Mouse (Mus musculus): ENCODE data around the gene Mrtfa. TPM values are rescaled to one million over a fixed set of nuclear protein-coding genes. Genes with fewer than 3 reads are reported as not detected.
A peak's percentile ranks its signal among the peaks of the same experiment; 100 is the strongest.

Mrtfa gene
- total RNA-seq, 2 experiments from 2014 or later = 43.7 to 47.8 TPM

- intact Hi-C loops (cut with DNase I) = no loop called here
- no peak for DNase-seq (ENCODE audit: extremely low spot score in 1 of 2, low spot score in 2 of 2)
Observed at GRCm38 (mm10) chr15:81202462-81202861, 11.9 kb upstream of the Mrtfa start.

- intact Hi-C loops (cut with DNase I) = loop anchor here (2.0 to 10.0 kb wide), 4 partner anchors 122 to 935 kb away; partner anchors contain the start of gene Rps19bp1
- peak; percentile 44 to 70 for DNase-seq (ENCODE audit: extremely low spot score in 1 of 2, low spot score in 2 of 2)
Observed at GRCm38 (mm10) chr15:81199372-81199959, 8.9 kb upstream of the Mrtfa start.

GRCm38 (mm10) chr15:81198447-81198846 lies 7.9 kb upstream of the Mrtfa start:
- intact Hi-C loops (cut with DNase I) = loop anchor here (2.0 to 10.0 kb wide), 4 partner anchors 121 to 934 kb away; partner anchors contain the start of gene Rps19bp1
- DNase-seq (ENCODE audit: extremely low spot score in 1 of 2, low spot score in 2 of 2) = no peak

GRCm38 (mm10) chr15:81197197-81197596 lies 6.6 kb upstream of the Mrtfa start:
- intact Hi-C loops (cut with DNase I) = loop anchor here (5.0 to 10.0 kb wide), 3 partner anchors 120 to 932 kb away; partner anchors contain the start of gene Rps19bp1
- no peak for DNase-seq (ENCODE audit: extremely low spot score in 1 of 2, low spot score in 2 of 2)

- intact Hi-C loops (cut with DNase I) = loop anchor here (5.0 to 10.0 kb wide), 3 partner anchors 118 to 931 kb away; partner anchors contain the start of gene Rps19bp1
- no peak for DNase-seq (ENCODE audit: extremely low spot score in 1 of 2, low spot score in 2 of 2)
Observed at GRCm38 (mm10) chr15:81195447-81195846, 4.9 kb upstream of the Mrtfa start.

- intact Hi-C loops (cut with DNase I) = loop anchor here (5.0 to 10.0 kb wide), 3 partner anchors 117 to 930 kb away; partner anchors contain the start of gene Rps19bp1
- no peak for DNase-seq (ENCODE audit: extremely low spot score in 1 of 2, low spot score in 2 of 2)
Observed at GRCm38 (mm10) chr15:81194791-81195190, 4.2 kb upstream of the Mrtfa start.

- intact Hi-C loops (cut with DNase I) = loop anchor here (10.0 kb wide), 2 partner anchors 488 to 928 kb away; partner anchors contain the start of gene Rps19bp1
- no peak for DNase-seq (ENCODE audit: extremely low spot score in 1 of 2, low spot score in 2 of 2)
Observed at GRCm38 (mm10) chr15:81192858-81193257, 2.3 kb upstream of the Mrtfa start.

GRCm38 (mm10) chr15:81192316-81192715 lies 1.8 kb upstream of the Mrtfa start:
- DNase-seq (ENCODE audit: extremely low spot score in 1 of 2, low spot score in 2 of 2) = no peak

GRCm38 (mm10) chr15:81191303-81191702 lies 746 bp upstream of the Mrtfa start:
- DNase-seq (ENCODE audit: extremely low spot score in 1 of 2, low spot score in 2 of 2) = peak in 1 of 2 experiments; percentile 25
- intact Hi-C loops (cut with DNase I) = loop anchor here (10.0 kb wide), 2 partner anchors 487 to 927 kb away; partner anchors contain the start of gene Rps19bp1

More at GRCm38 (mm10) chr15:81192316-81192715, 1.8 kb upstream of the Mrtfa start:
- intact Hi-C loops (cut with DNase I) = loop anchor here (10.0 kb wide), 2 partner anchors 488 to 928 kb away; partner anchors contain the start of gene Rps19bp1

GRCm38 (mm10) chr15:81190011-81190629 lies 437 bp downstream of the Mrtfa start:
- intact Hi-C loops (cut with DNase I) = loop anchor here (10.0 kb wide), 2 partner anchors 485 to 925 kb away; partner anchors contain the start of gene Rps19bp1
- DNase-seq (ENCODE audit: extremely low spot score in 1 of 2, low spot score in 2 of 2) = peak in 1 of 2 experiments; percentile 68

- DNase-seq (ENCODE audit: extremely low spot score in 1 of 2, low spot score in 2 of 2) = no peak
- intact Hi-C loops (cut with DNase I) = no loop called here
Observed at GRCm38 (mm10) chr15:81189061-81189460, 1.5 kb downstream of the Mrtfa start.

- intact Hi-C loops (cut with DNase I) = no loop called here
- DNase-seq (ENCODE audit: extremely low spot score in 1 of 2, low spot score in 2 of 2) = no peak
Observed at GRCm38 (mm10) chr15:81184913-81185312, 5.6 kb downstream of the Mrtfa start.

GRCm38 (mm10) chr15:81181233-81181632 lies 9.3 kb downstream of the Mrtfa start:
- DNase-seq (ENCODE audit: extremely low spot score in 1 of 2, low spot score in 2 of 2) = no peak
- intact Hi-C loops (cut with DNase I) = no loop called here

GRCm38 (mm10) chr15:81179523-81179922 lies 11.0 kb downstream of the Mrtfa start:
- no peak for DNase-seq (ENCODE audit: extremely low spot score in 1 of 2, low spot score in 2 of 2)
- intact Hi-C loops (cut with DNase I) = no loop called here

- DNase-seq (ENCODE audit: extremely low spot score in 1 of 2, low spot score in 2 of 2) = no peak
- intact Hi-C loops (cut with DNase I) = no loop called here
Observed at GRCm38 (mm10) chr15:81178703-81179102, 11.9 kb downstream of the Mrtfa start.

GRCm38 (mm10) chr15:81177860-81178259 lies 12.7 kb downstream of the Mrtfa start:
- DNase-seq (ENCODE audit: extremely low spot score in 1 of 2, low spot score in 2 of 2) = no peak
- intact Hi-C loops (cut with DNase I) = no loop called here

- no peak for DNase-seq (ENCODE audit: extremely low spot score in 1 of 2, low spot score in 2 of 2)
- intact Hi-C loops (cut with DNase I) = no loop called here
Observed at GRCm38 (mm10) chr15:81175633-81176032, 14.9 kb downstream of the Mrtfa start.

- intact Hi-C loops (cut with DNase I) = no loop called here
Observed at GRCm38 (mm10) chr15:81172259-81172658, 18.3 kb downstream of the Mrtfa start.

GRCm38 (mm10) chr15:81168735-81169134 lies 21.8 kb downstream of the Mrtfa start:
- DNase-seq (ENCODE audit: extremely low spot score in 1 of 2, low spot score in 2 of 2) = no peak
- intact Hi-C loops (cut with DNase I) = no loop called here

More at GRCm38 (mm10) chr15:81172259-81172658, 18.3 kb downstream of the Mrtfa start:
- no peak for DNase-seq (ENCODE audit: extremely low spot score in 1 of 2, low spot score in 2 of 2)

- intact Hi-C loops (cut with DNase I) = no loop called here
- no peak for DNase-seq (ENCODE audit: extremely low spot score in 1 of 2, low spot score in 2 of 2)
Observed at GRCm38 (mm10) chr15:81167831-81168230, 22.7 kb downstream of the Mrtfa start.

Data from left cerebral cortex, postnatal 10 days (tissue).